Mouse (Mus musculus) CH12.LX (cell line): ENCODE measurements around the gene Helz2. TPM values are rescaled to one million over a fixed set of nuclear protein-coding genes. Genes with fewer than 3 reads are reported as not detected.

Experiments used
- DNase-seq: peaks from one replicate; pipeline ENCODE4 v3.0.0-alpha.2; 2013; ENCODE audit errors: extremely low read depth
- H3K27ac ChIP-seq: 2 replicates; pipeline ENCODE4 v1.5.1; 2012; ENCODE audit warnings: low read depth, mild to moderate bottlenecking, control low read depth, moderate library complexity; ENCODE audit not compliant: insufficient read depth
- H3K27me3 ChIP-seq: replicated peaks from 2 replicates; pipeline ENCODE3; 2012; ENCODE audit warnings: inconsistent platforms
- H3K36me3 ChIP-seq, 2 experiments: replicated peaks in 1 of 2; 2 replicates each; pipeline versions ENCODE3 to v1.6.1; 2012; ENCODE audit warnings: inconsistent platforms in 1 of 2, low read length in 1 of 2, mild to moderate bottlenecking in 1 of 2, mixed read lengths in 1 of 2, moderate library complexity in 1 of 2; ENCODE audit not compliant: control insufficient read depth in 1 of 2, insufficient read depth in 1 of 2
- H3K4me1 ChIP-seq, 2 experiments: 2 replicates each; pipeline ENCODE4 v1.6.1; 2012; ENCODE audit warnings: inconsistent platforms in 1 of 2, moderate library complexity in 1 of 2; ENCODE audit not compliant: insufficient read depth in 2 of 2, control insufficient read depth in 1 of 2
- H3K4me2 ChIP-seq: 2 replicates; pipeline ENCODE4 v1.6.1; 2012; ENCODE audit warnings: low read depth, mild to moderate bottlenecking, control low read depth; ENCODE audit not compliant: poor library complexity, insufficient read depth, severe bottlenecking
- H3K4me3 ChIP-seq, 3 experiments: fragments of 150-350 bp in 1 of 3; sonication (generic) in 1 of 3; replicated peaks in 1 of 3; 2 replicates each; pipeline versions ENCODE3 to v1.5.1; 2011 to 2012; ENCODE audit warnings: low read depth in 2 of 3, low read length in 2 of 3, mild to moderate bottlenecking in 2 of 3, moderate library complexity in 2 of 3, control low read depth in 1 of 3, improper control_type of control experiment in 1 of 3, inconsistent platforms in 1 of 3, mixed read lengths in 1 of 3; ENCODE audit not compliant: poor library complexity in 1 of 3
- H3K79me2 ChIP-seq: replicated peaks from 2 replicates; pipeline ENCODE4 v1.6.1; 2012; ENCODE audit warnings: mild to moderate bottlenecking, moderate library complexity; ENCODE audit not compliant: control insufficient read depth, poor library complexity, insufficient read depth, severe bottlenecking; ENCODE audit errors: extremely low read depth
- H3K9ac ChIP-seq: 2 replicates; pipeline ENCODE4 v1.6.1; 2012; ENCODE audit warnings: low read depth, mild to moderate bottlenecking, control low read depth, moderate library complexity; ENCODE audit not compliant: insufficient read depth
- H3K9me3 ChIP-seq: replicated peaks from 2 replicates; pipeline ENCODE3; 2012; ENCODE audit warnings: low read length, inconsistent platforms, mixed read lengths
- CHD1 ChIP-seq: IDR thresholded peaks from 2 replicates; pipeline ENCODE4 v1.6.1; 2012; ENCODE audit warnings: low read depth, low read length, improper control_type of control experiment, inconsistent platforms
- CHD2 ChIP-seq: IDR thresholded peaks from 2 replicates; pipeline ENCODE4 v1.6.1; 2011; ENCODE audit warnings: low read length, improper control_type of control experiment
- CTCF ChIP-seq, 2 experiments: IDR thresholded peaks in 1 of 2; conservative IDR thresholded peaks in 1 of 2; 2 replicates each; pipeline ENCODE4 v1.5.1; 2011 to 2012; ENCODE audit warnings: low read depth in 2 of 2, low read length in 2 of 2, improper control_type of control experiment in 1 of 2, inconsistent platforms in 1 of 2, mild to moderate bottlenecking in 1 of 2, moderate library complexity in 1 of 2
- EP300 ChIP-seq: IDR thresholded peaks from 2 replicates; pipeline ENCODE4 v1.6.1; 2011; ENCODE audit warnings: low read length, improper control_type of control experiment
- IRF4 ChIP-seq: IDR thresholded peaks from 2 replicates; pipeline ENCODE4 v1.6.1; 2014; ENCODE audit warnings: low read depth, mild to moderate bottlenecking, inconsistent platforms, low read length, improper control_type of control experiment
- JUND ChIP-seq: conservative IDR thresholded peaks from 2 replicates; pipeline ENCODE4 v1.6.1; 2011; ENCODE audit warnings: low read depth, low read length, improper control_type of control experiment
- KAT2A ChIP-seq: IDR thresholded peaks from 2 replicates; pipeline ENCODE4 v1.6.1; 2012; ENCODE audit warnings: low read length, improper control_type of control experiment, inconsistent platforms; ENCODE audit not compliant: insufficient replicate concordance
- MAX ChIP-seq: IDR thresholded peaks from 2 replicates; pipeline ENCODE4 v1.6.1; 2011; ENCODE audit warnings: low read length, improper control_type of control experiment
- NRF1 ChIP-seq: IDR thresholded peaks from 2 replicates; pipeline ENCODE4 v1.6.1; 2014; ENCODE audit warnings: low read depth, mild to moderate bottlenecking, inconsistent platforms, low read length, improper control_type of control experiment, moderate library complexity
- RAD21 ChIP-seq: IDR thresholded peaks from 2 replicates; pipeline ENCODE4 v1.6.1; 2011; ENCODE audit warnings: low read depth, mild to moderate bottlenecking, low read length, improper control_type of control experiment, moderate library complexity
- RCOR1 ChIP-seq: conservative IDR thresholded peaks from 2 replicates; pipeline ENCODE4 v1.6.1; 2012; ENCODE audit warnings: low read depth, mild to moderate bottlenecking, inconsistent platforms, low read length, improper control_type of control experiment
- SMC3 ChIP-seq: IDR thresholded peaks from 2 replicates; pipeline ENCODE4 v1.6.1; 2011; ENCODE audit warnings: low read depth, low read length, improper control_type of control experiment
- TCF12 ChIP-seq: IDR thresholded peaks from 2 replicates; pipeline ENCODE4 v1.6.1; 2014; ENCODE audit warnings: low read depth, mild to moderate bottlenecking, inconsistent platforms, low read length, improper control_type of control experiment
- USF1 ChIP-seq: IDR thresholded peaks from 2 replicates; pipeline ENCODE4 v1.6.1; 2014; ENCODE audit warnings: low read depth, mild to moderate bottlenecking, inconsistent platforms, low read length, improper control_type of control experiment
- ZMIZ1 ChIP-seq: IDR thresholded peaks from 2 replicates; pipeline ENCODE4 v1.6.1; 2012; ENCODE audit warnings: low read depth, mild to moderate bottlenecking, inconsistent platforms, low read length, improper control_type of control experiment
- ZNF384 ChIP-seq: IDR thresholded peaks from 2 replicates; pipeline ENCODE4 v1.6.1; 2012; ENCODE audit warnings: low read depth, low read length, improper control_type of control experiment, inconsistent platforms
- dilution Hi-C: fragments of 300-500 bp; cut with MboI; formaldehyde crosslinking; loops from 2 replicates; pipeline ENCODE4 v1.14.3; 2020; ENCODE audit warnings: low sequenced_read_pairs; ENCODE audit not compliant: extremely low pct_unique_long_range_greater_than_20kb, extremely low pct_ligation_motif_present
- in situ Hi-C: fragments of 300-500 bp; cut with MboI; formaldehyde crosslinking; loops from 3 replicates; pipeline ENCODE4 v1.14.3; 2019; ENCODE audit warnings: low sequenced_read_pairs, low pct_ligation_motif_present, low pct_unique_long_range_greater_than_20kb, mixed read lengths
- polyA plus RNA-seq: library from polyadenylated mRNA; unstranded; fragments of >175 nt; gene quantifications from 2 replicates; pipeline ENCODE4 v1.2.1, GENCODE M21; 2012; ENCODE audit warnings: low read depth; ENCODE audit not compliant: insufficient read length
- total RNA-seq, 2 experiments: library from RNA; depleted of rRNA; stranded (reverse); fragments of 300-350 nt in 1 of 2; fragments of >200 nt in 1 of 2; gene quantifications; 2 replicates each; pipeline ENCODE4 v1.2.3; 2012 to 2014

Gene Helz2
- total and polyA plus RNA-seq, 3 experiments, result 5.6 to 18.3 (median 18.0) TPM

DNA sequence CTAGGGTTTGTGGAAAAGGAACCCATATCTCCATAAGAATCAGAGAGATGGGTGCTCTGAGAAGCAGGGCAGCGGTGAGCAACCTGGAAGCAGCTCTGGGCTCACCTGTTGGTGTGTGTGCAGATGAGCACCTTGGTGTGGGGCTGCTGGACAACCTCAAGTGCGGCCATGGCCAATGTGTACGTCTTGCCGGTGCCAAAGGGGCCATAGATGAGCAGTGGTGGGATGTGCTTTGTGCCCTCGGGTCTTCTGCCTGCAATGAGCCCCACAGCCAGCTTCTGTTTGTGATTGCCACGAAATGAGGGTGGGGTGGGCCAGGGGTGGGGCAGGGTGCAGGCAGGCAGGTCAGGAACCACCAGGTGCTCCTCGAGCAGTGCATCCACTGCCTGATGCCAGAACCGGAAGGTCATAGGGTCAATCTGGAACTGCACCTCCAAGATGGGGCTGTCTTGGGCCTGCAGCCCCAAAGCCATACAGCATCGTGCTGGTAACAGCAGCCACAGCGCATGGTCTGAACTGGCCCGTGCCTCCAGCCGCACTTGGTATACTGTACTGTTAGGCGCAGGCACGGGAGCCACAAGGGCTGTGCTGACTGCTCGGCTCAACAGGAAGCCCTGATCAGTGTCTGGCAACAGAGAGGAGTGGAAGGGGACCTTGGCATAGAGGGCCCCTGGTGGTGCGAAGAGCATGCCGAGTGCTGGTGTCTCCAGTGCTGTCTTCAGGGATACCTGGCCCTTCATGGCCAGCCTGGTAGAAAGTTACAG is 4.4 kb downstream of the Helz2 start:
- Histone ChIP-seq H3K36me3 (peaks cover 72 to 82% of the 10 kb centered on the region in 2 experiments), H3K27me3 (no peaks in the 10 kb centered on the region), H3K79me2 (peaks cover 8% of the 10 kb centered on the region), H3K9ac (no peak overlapping the region), H3K27ac (no peak overlapping the region), H3K4me3 (no peak overlapping the region), H3K4me1 (peaks cover 30 to 46% of the 10 kb centered on the region in 2 experiments), H3K4me2 (no peak overlapping the region), H3K9me3 (no peaks in the 10 kb centered on the region)
- no peak for TF ChIP-seq IRF4
- no peak for TF ChIP-seq ZNF384
- no peak for TF ChIP-seq NRF1
- TF ChIP-seq RCOR1, result no peak
- DNase-seq, result no peak
- dilution Hi-C loops, result no loop called here
- in situ Hi-C loops, result no loop called here

GRCm38 (mm10) chr2:181235681-181236566 is 5.9 kb downstream of the Helz2 start:
- Histone ChIP-seq H3K27ac (no peak overlapping the region), H3K4me2 (no peak overlapping the region), H3K36me3 (peaks cover 85 to 97% of the 10 kb centered on the region in 2 experiments), H3K9ac (no peak overlapping the region), H3K27me3 (no peaks in the 10 kb centered on the region), H3K9me3 (no peaks in the 10 kb centered on the region), H3K4me1 (peaks cover 28 to 38% of the 10 kb centered on the region in 2 experiments), H3K79me2 (peaks cover 3% of the 10 kb centered on the region), H3K4me3 (no peak overlapping the region)
- no peak for DNase-seq
- in situ Hi-C loops (no loop called here), dilution Hi-C loops (no loop called here)
- TF ChIP-seq RAD21, result peak; percentile 11
- TF ChIP-seq CTCF (conservative IDR thresholded peaks at IDR 0.05 in 1 of 2, IDR thresholded peaks at IDR 0.05 in 1 of 2; ENCODE audit: low read depth in 2 of 2, low read length in 2 of 2), result peak in 1 of 2 experiments; percentile 40; a peak in 2 of 4 replicates
- TF ChIP-seq KAT2A, result no peak
- TF ChIP-seq JUND, result no peak
- TF ChIP-seq SMC3, result peak; percentile 41

DNA sequence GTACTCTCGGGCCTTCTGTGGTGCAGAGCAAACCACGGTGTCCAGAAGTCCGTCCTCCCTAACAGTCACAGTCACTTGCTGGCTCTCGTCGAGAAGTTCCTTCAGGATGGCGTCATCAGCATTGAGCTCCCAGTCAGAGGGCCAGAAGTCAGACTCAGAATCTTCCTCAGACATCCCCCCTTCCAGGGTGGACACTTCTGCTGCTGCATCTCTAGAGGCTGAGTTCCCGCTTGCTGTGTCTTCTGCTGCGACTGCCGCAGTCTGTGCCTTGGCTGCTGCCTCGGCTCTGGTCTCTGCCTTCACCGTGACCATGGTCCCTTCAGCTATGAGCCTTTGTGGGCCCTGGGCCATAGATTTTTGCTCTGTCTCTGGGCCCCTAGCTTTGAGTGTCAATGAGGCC is 7.1 kb downstream of the Helz2 start:
- Histone ChIP-seq H3K79me2 (no peaks in the 10 kb centered on the region), H3K4me3 (no peak overlapping the region), H3K27ac (no peak overlapping the region), H3K36me3 (peaks cover 88 to 97% of the 10 kb centered on the region in 2 experiments), H3K27me3 (no peaks in the 10 kb centered on the region), H3K4me2 (no peak overlapping the region), H3K4me1 (peaks cover 16 to 25% of the 10 kb centered on the region in 2 experiments), H3K9ac (no peak overlapping the region), H3K9me3 (no peaks in the 10 kb centered on the region)
- dilution Hi-C loops (no loop called here), in situ Hi-C loops (loop anchor here (5.0 kb wide), 1 partner anchor 37 kb away; no protein-coding TSS in a partner anchor)
- DNase-seq, result no peak
- TF ChIP-seq NRF1, result no peak
- no peak for TF ChIP-seq RCOR1
- TF ChIP-seq KAT2A, result no peak
- no peak for TF ChIP-seq JUND
- no peak for TF ChIP-seq USF1
- TF ChIP-seq SMC3, result no peak
- TF ChIP-seq MAX, result no peak
- TF ChIP-seq CHD1, result no peak
- TF ChIP-seq TCF12, result no peak
- no peak for TF ChIP-seq ZMIZ1
- no peak for TF ChIP-seq CHD2
- TF ChIP-seq EP300, result no peak
